ENCODE assay signal across 20 mouse cellular contexts in the genomic region with DNA sequence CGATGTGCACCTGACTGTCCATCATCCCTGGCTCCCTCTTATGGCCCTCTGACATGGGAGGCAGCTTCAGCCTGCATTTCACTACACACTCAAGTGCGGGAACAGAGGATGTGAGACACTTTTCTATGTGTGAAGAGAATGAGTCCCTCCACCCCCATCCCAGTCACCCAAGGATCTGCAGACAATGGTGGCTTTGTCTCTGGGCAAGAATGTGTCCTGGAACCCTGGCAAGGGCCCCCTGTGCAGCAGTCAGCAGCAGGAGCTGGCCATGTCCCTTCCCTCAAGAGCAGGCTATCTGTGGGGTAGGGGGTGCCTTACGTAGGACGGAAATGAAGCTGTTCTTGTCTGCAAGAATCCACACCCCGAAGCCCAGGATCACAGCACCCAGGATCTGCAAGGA. TPM values are rescaled to one million over a fixed set of nuclear protein-coding genes. Genes with fewer than 3 reads are reported as not detected.
A peak's percentile ranks its signal among the peaks of the same experiment; 100 is the strongest.
DNase-seq lines count a peak whose midpoint lies in the region; TF ChIP-seq lines count a peak whose summit lies in the region.
"Had no signal": no experiment of that assay in that cellular context is flagged by ENCODE, and none has a peak within 500 bp of the region (broad histone marks: within the 10 kb centered on the region; RNA-seq: fewer than 3 reads in every experiment).

No protein-coding gene starts in this region.

- no peaks in the 10 kb centered on the region for H3K4me1 ChIP-seq in cerebellum, adult 2 months (ENCODE audit: control insufficient read depth, insufficient read depth, low read length)
- H3K4me1 ChIP-seq in embryonic facial prominence, embryonic 10.5 days: peaks cover 68% of the 10 kb centered on the region
- peaks cover 56% of the 10 kb centered on the region for H3K4me1 ChIP-seq in limb, embryonic 10.5 days

- 82% methylated on average over 5 of the region's 5 CpGs for WGBS in cerebellum, adult 2 months
- WGBS in embryonic facial prominence, embryonic 10.5 days: 71% methylated on average over 5 of the region's 5 CpGs
- WGBS in limb, embryonic 10.5 days: 91% methylated on average over 5 of the region's 5 CpGs

- H3K27me3 ChIP-seq in cerebellum, adult 2 months (ENCODE audit: control insufficient read depth, insufficient read depth, low read length): no peaks in the 10 kb centered on the region
- H3K27me3 ChIP-seq in embryonic facial prominence, embryonic 10.5 days (replicated peaks; ENCODE audit: low read depth, poor library complexity, severe bottlenecking): peaks cover 16% of the 10 kb centered on the region; the same call in 1 of the 2 replicates
- H3K27me3 ChIP-seq in limb, embryonic 10.5 days (ENCODE audit: low read depth, poor library complexity, severe bottlenecking): 0 out of 2 replicates have a peak, but pooled peaks cover 8% of the 10 kb centered on the region
- H3K27me3 ChIP-seq: hindbrain, embryonic 15.5 days; kidney, embryonic 15.5 days; limb, embryonic 13.5 days; stomach, embryonic 15.5 days had no signal

- TF ChIP-seq POLR2A in cerebellum, adult 2 months (IDR thresholded peaks at IDR 0.05; ENCODE audit: borderline replicate concordance, insufficient read depth, low read length): no peak

- no peak for DNase-seq in cerebellum, adult 2 months
- no peak for DNase-seq in cerebellum, adult 18-20 months
- DNase-seq in layer of hippocampus, adult 9-11 months: peak; percentile 49
- no peak for DNase-seq in layer of hippocampus, postnatal 14 days (ENCODE audit: low spot score in 2 of 2)
- no peak for DNase-seq in embryonic facial prominence, embryonic 10.5 days (ENCODE audit: low spot score)
- DNase-seq in limb, embryonic 10.5 days (ENCODE audit: low spot score): no peak
- DNase-seq in gastrocnemius, postnatal 25 days: no peak
- no peak for DNase-seq in kidney, postnatal 4 days
- DNase-seq: adrenal gland, postnatal 14 days; cerebellum, adult 9-11 months; kidney, adult 11 months; lung, adult 18-20 months; right cerebral cortex, postnatal 4 days; thymus, postnatal 4 days had no signal

- H3K9me3 ChIP-seq in embryonic facial prominence, embryonic 10.5 days: no peaks in the 10 kb centered on the region
- H3K9me3 ChIP-seq in limb, embryonic 10.5 days (replicated peaks): no peaks in the 10 kb centered on the region
- H3K9me3 ChIP-seq: hindbrain, embryonic 15.5 days; kidney, embryonic 15.5 days; liver, embryonic 12.5 days; stomach, embryonic 15.5 days had no signal

- no peak for TF ChIP-seq CTCF in cerebellum, adult 2 months (IDR thresholded peaks at IDR 0.05; ENCODE audit: borderline replicate concordance, insufficient read depth, low read depth, low read length)

- no peak overlapping the region for H3K4me3 ChIP-seq in cerebellum, adult 2 months (replicated peaks; ENCODE audit: insufficient read depth, low read depth, low read length)
- H3K4me3 ChIP-seq in embryonic facial prominence, embryonic 10.5 days: no peak overlapping the region
- H3K4me3 ChIP-seq in limb, embryonic 10.5 days: no peak overlapping the region
- H3K4me3 ChIP-seq: hindbrain, embryonic 15.5 days; kidney, embryonic 15.5 days; limb, embryonic 13.5 days; liver, embryonic 12.5 days; midbrain, embryonic 12.5 days; stomach, embryonic 15.5 days had no signal

- peak overlapping the region; percentile 51; the same call in 1 of the 2 replicates for H3K27ac ChIP-seq in cerebellum, adult 2 months (ENCODE audit: insufficient read depth, low read length)
- 0 out of 2 replicates have a peak overlapping the region, but pooled peaks have one; percentile 31 for H3K27ac ChIP-seq in embryonic facial prominence, embryonic 10.5 days (replicated peaks)
- peak overlapping the region; percentile 11; the same call in 1 of the 2 replicates for H3K27ac ChIP-seq in limb, embryonic 10.5 days
- H3K27ac ChIP-seq: hindbrain, embryonic 15.5 days; kidney, embryonic 15.5 days; limb, embryonic 13.5 days; liver, embryonic 12.5 days; midbrain, embryonic 12.5 days had no signal

- H3K36me3 ChIP-seq in embryonic facial prominence, embryonic 10.5 days (replicated peaks): no peaks in the 10 kb centered on the region
- H3K36me3 ChIP-seq in limb, embryonic 10.5 days: no peaks in the 10 kb centered on the region
- H3K36me3 ChIP-seq: hindbrain, embryonic 15.5 days; limb, embryonic 13.5 days; midbrain, embryonic 12.5 days; stomach, embryonic 15.5 days had no signal

RNA-seq across cellular contexts. Expression of a gene that starts 29.4 kb away (rescaled TPM):
- polyA plus RNA-seq in cerebellum, adult 2 months (2012; rRNA removed): 41.0 and 47.4 TPM in 2 replicates
- total RNA-seq in layer of hippocampus, postnatal 14 days (2021): 10 to 100 TPM; 11.2 to 15.2 TPM
- polyA plus RNA-seq in embryonic facial prominence, embryonic 10.5 days (2016; fragmentation: Nextera tagmentation; extraction: Ambion mirVana): 5.2 and 7.3 TPM in 2 replicates
- 4.1 and 7.2 TPM in 2 replicates for polyA plus RNA-seq in limb, embryonic 10.5 days (2016; fragmentation: Nextera tagmentation; extraction: Ambion mirVana)
- 10 to 100 TPM in 1 of 2 experiments, 1 to 10 TPM in 1; 9.1 to 12.0 TPM for total RNA-seq in gastrocnemius, postnatal 25 days (2021)
